Mouse (Mus musculus) CH12.LX (cell line): ENCODE measurements around the gene Cyp2c23.

Experiments
- CTCF ChIP-seq, 2 experiments: IDR thresholded peaks in 1 of 2; conservative IDR thresholded peaks in 1 of 2; 2 replicates each; pipeline ENCODE4 v1.5.1; 2011 to 2012; ENCODE audit warnings: low read depth in 2 of 2, low read length in 2 of 2, improper control_type of control experiment in 1 of 2, inconsistent platforms in 1 of 2, mild to moderate bottlenecking in 1 of 2, moderate library complexity in 1 of 2
- GABPA ChIP-seq: IDR thresholded peaks from 2 replicates; pipeline ENCODE4 v1.6.1; 2012; ENCODE audit warnings: low read depth, low read length, improper control_type of control experiment, inconsistent platforms; ENCODE audit not compliant: insufficient replicate concordance
- MAX ChIP-seq: IDR thresholded peaks from 2 replicates; pipeline ENCODE4 v1.6.1; 2011; ENCODE audit warnings: low read length, improper control_type of control experiment
- USF1 ChIP-seq: IDR thresholded peaks from 2 replicates; pipeline ENCODE4 v1.6.1; 2014; ENCODE audit warnings: low read depth, mild to moderate bottlenecking, inconsistent platforms, low read length, improper control_type of control experiment
- ZC3H11A ChIP-seq: IDR thresholded peaks from 2 replicates; pipeline ENCODE4 v1.6.1; 2012; ENCODE audit warnings: low read depth, mild to moderate bottlenecking, inconsistent platforms, low read length, improper control_type of control experiment
- ZNF384 ChIP-seq: IDR thresholded peaks from 2 replicates; pipeline ENCODE4 v1.6.1; 2012; ENCODE audit warnings: low read depth, low read length, improper control_type of control experiment, inconsistent platforms

DNA sequence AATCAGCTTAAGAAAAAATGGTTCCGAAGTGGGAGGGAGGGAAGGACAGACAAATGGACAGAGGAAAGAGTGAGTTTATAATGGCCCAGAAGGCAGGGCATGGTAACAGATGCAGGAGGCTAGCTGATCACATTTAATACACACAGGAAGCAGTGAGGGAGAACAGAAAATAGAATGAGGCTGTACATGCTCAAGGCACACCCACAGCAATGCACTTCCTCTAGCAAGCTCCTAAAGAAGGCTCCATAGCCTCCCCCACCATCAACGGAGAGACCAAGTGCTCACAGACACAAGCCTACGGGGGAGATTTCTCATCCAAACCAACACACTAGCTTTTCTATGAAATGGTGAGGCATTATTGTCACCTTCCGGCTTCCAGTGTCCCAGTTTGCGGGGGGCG is 54.8 kb downstream of the Cyp2c23 start:
- TF ChIP-seq ZC3H11A (no peak), USF1 (no peak), CTCF (conservative IDR thresholded peaks at IDR 0.05 in 1 of 2, IDR thresholded peaks at IDR 0.05 in 1 of 2; ENCODE audit: low read depth in 2 of 2, low read length in 2 of 2) (no peak), ZNF384 (no peak), GABPA (no peak), MAX (no peak)
